17 mouse cellular contexts compared by ENCODE assay signal in genomic region chr7:125237026-125237425, GRCm38 (mm10).
A peak's percentile ranks its signal among the peaks of the same experiment; 100 is the strongest.
DNase-seq lines count a peak whose midpoint lies in the region; ATAC-seq lines count a peak whose summit lies in the region.
"Had no signal": no experiment of that assay in that cellular context is flagged by ENCODE, and none has a peak within 500 bp of the region (broad histone marks: within the 10 kb centered on the region; RNA-seq: fewer than 3 reads in every experiment).

No protein-coding gene starts in this region.

- H3K27me3 ChIP-seq in kidney, embryonic 15.5 days: no peaks in the 10 kb centered on the region
- H3K27me3 ChIP-seq in kidney, embryonic 14.5 days (ENCODE audit: control insufficient read depth, insufficient read depth, low read length): no peaks in the 10 kb centered on the region
- H3K27me3 ChIP-seq: heart, embryonic 12.5 days; hindbrain, embryonic 15.5 days had no signal

- H3K9ac ChIP-seq in kidney, embryonic 15.5 days: no peak overlapping the region
- H3K9ac ChIP-seq in kidney, embryonic 14.5 days (ENCODE audit: low read depth, low read length): no peak overlapping the region
- H3K9ac ChIP-seq: heart, embryonic 12.5 days; hindbrain, embryonic 15.5 days had no signal

- H3K27ac ChIP-seq in kidney, embryonic 15.5 days: no peak overlapping the region
- H3K27ac ChIP-seq in kidney, embryonic 14.5 days (ENCODE audit: low read depth, low read length): no peak overlapping the region
- H3K27ac ChIP-seq: embryonic facial prominence, embryonic 10.5 days; hindbrain, embryonic 15.5 days had no signal

- peak; percentile 74 for DNase-seq in kidney, adult 11 months
- DNase-seq in kidney, adult 9 months: peak; percentile 84
- peak; percentile 49 to 78 for DNase-seq in kidney, postnatal 36 days
- DNase-seq in cerebellum, adult 9-11 months: no peak
- DNase-seq: adrenal gland, adult 2 months; adrenal gland, postnatal 25 days; cerebellum, adult 18-20 months; cerebellum, postnatal 10 days; gastrocnemius, postnatal 36 days; heart, adult 18-20 months; heart, postnatal 36 days had no signal

- WGBS in kidney, embryonic 15.5 days: 88% methylated on average over 3 of the region's 3 CpGs
- WGBS in kidney, embryonic 14.5 days: 77% methylated on average over 3 of the region's 3 CpGs

- H3K9me3 ChIP-seq in kidney, embryonic 15.5 days (replicated peaks): no peaks in the 10 kb centered on the region
- no peaks in the 10 kb centered on the region for H3K9me3 ChIP-seq in kidney, embryonic 14.5 days (ENCODE audit: control insufficient read depth, low read length)
- H3K9me3 ChIP-seq: embryonic facial prominence, embryonic 10.5 days; heart, embryonic 12.5 days; hindbrain, embryonic 15.5 days had no signal

- no peaks in the 10 kb centered on the region for H3K4me1 ChIP-seq in kidney, embryonic 15.5 days
- no peaks in the 10 kb centered on the region for H3K4me1 ChIP-seq in kidney, embryonic 14.5 days (ENCODE audit: control insufficient read depth, insufficient read depth, low read length)
- H3K4me1 ChIP-seq: embryonic facial prominence, embryonic 10.5 days; heart, embryonic 12.5 days had no signal

- no peak overlapping the region for H3K4me3 ChIP-seq in kidney, embryonic 15.5 days (replicated peaks)
- no peak overlapping the region for H3K4me3 ChIP-seq in kidney, embryonic 14.5 days (ENCODE audit: low read length)
- H3K4me3 ChIP-seq: embryonic facial prominence, embryonic 10.5 days; heart, embryonic 12.5 days; hindbrain, embryonic 15.5 days had no signal

- H3K4me2 ChIP-seq in kidney, embryonic 15.5 days: no peak overlapping the region
- no peak overlapping the region for H3K4me2 ChIP-seq in kidney, embryonic 14.5 days (replicated peaks; ENCODE audit: low read depth, low read length)
- H3K4me2 ChIP-seq: heart, embryonic 12.5 days; hindbrain, embryonic 15.5 days had no signal

- ATAC-seq in kidney, embryonic 15.5 days (replicated peaks; ENCODE audit: low FRiP score): no peak
- ATAC-seq in kidney, embryonic 14.5 days (ENCODE audit: low FRiP score, low TSS enrichment): no peak
- ATAC-seq: forebrain, embryonic 14.5 days had no signal

- H3K36me3 ChIP-seq in kidney, embryonic 15.5 days: no peaks in the 10 kb centered on the region
- no peaks in the 10 kb centered on the region for H3K36me3 ChIP-seq in kidney, embryonic 14.5 days (ENCODE audit: control insufficient read depth, insufficient read depth, low read length)
- H3K36me3 ChIP-seq: embryonic facial prominence, embryonic 10.5 days; heart, embryonic 12.5 days; hindbrain, embryonic 15.5 days had no signal
